Mouse (Mus musculus) macrophage (primary cell): ENCODE measurements around the gene Gm9044. TPM values are rescaled to one million over a fixed set of nuclear protein-coding genes. Genes with fewer than 3 reads are reported as not detected.

Experiments
- polyA plus RNA-seq: library from polyadenylated mRNA; stranded (reverse); fragments of 250-400 nt; gene quantifications from 3 replicates; pipeline ENCODE4 v1.2.4, GENCODE M21; 2018; ENCODE audit warnings: inconsistent platforms

The Gm9044 gene
- polyA plus RNA-seq, 1 experiment from 2014 or later, result not detected

Other genes starting within 250 kb of the Gm9044 start
- gene Mdm1, start 190.6 kb downstream of the Gm9044 start, polyA plus RNA-seq, result 3.3 to 6.4 TPM (median 4.7 TPM) in 3 replicates
- gene Il22, start 127.5 kb downstream of the Gm9044 start, polyA plus RNA-seq, result not detected in 3 replicates
- not detected in 3 replicates for gene Gm32717, start 91.6 kb downstream of the Gm9044 start, polyA plus RNA-seq
- gene Gm32802, start 73.7 kb downstream of the Gm9044 start, polyA plus RNA-seq, result not detected in 3 replicates
- gene Iltifb, start 37.4 kb downstream of the Gm9044 start, polyA plus RNA-seq, result not detected in 3 replicates
- gene Gm9040, start 5.4 kb downstream of the Gm9044 start, polyA plus RNA-seq, result not detected in 3 replicates
- 0.07 to 0.20 TPM in 2 of 3 replicates, not detected in the other for gene Gm9045, start 5.4 kb upstream of the Gm9044 start, polyA plus RNA-seq
- gene Gm9046, start 10.8 kb upstream of the Gm9044 start, polyA plus RNA-seq, result not detected in 3 replicates
- gene Gm9048, start 16.3 kb upstream of the Gm9044 start, polyA plus RNA-seq, result not detected in 3 replicates
- 0.07 to 0.20 TPM in 2 of 3 replicates, not detected in the other for gene Gm9049, start 21.7 kb upstream of the Gm9044 start, polyA plus RNA-seq
- not detected in 3 replicates for gene Ifng, start 108.6 kb upstream of the Gm9044 start, polyA plus RNA-seq